Mouse (Mus musculus) stomach, postnatal 0 days (tissue): ENCODE measurements at regions not wholly inside any gene's neighbourhood (a gene's known extent, or its start where the extent isn't known, plus 50 kb on each side); places are given as distances from the start of the nearest gene placed in this dataset.

ENCODE experiments used
- ATAC-seq: fragments of 200-750 bp; cut with Nextera tagmentation; 2 replicates; pipeline ENCODE4 v1.8.0; 2017; ENCODE audit not compliant: low FRiP score, low TSS enrichment
- DNase-seq: peaks from one replicate; pipeline ENCODE4 v3.0.0-alpha.2; 2016; ENCODE audit warnings: low spot score
- H3K27ac ChIP-seq: fragments of 300-500 bp; sonication (generic); replicated peaks from 2 replicates; pipeline ENCODE4 v1.5.1; 2014; ENCODE audit warnings: mild to moderate bottlenecking, control low read depth
- H3K27me3 ChIP-seq: fragments of 300-500 bp; sonication (generic); 2 replicates; pipeline ENCODE4 v1.6.1; 2014; ENCODE audit warnings: low read length; ENCODE audit not compliant: control insufficient read depth, insufficient read depth
- H3K36me3 ChIP-seq: fragments of 300-500 bp; sonication (generic); 2 replicates; pipeline ENCODE4 v1.6.1; 2014; ENCODE audit warnings: low read length, mixed read lengths; ENCODE audit not compliant: control insufficient read depth, insufficient read depth
- H3K4me1 ChIP-seq: fragments of 300-500 bp; sonication (generic); replicated peaks from 2 replicates; pipeline ENCODE4 v1.6.1; 2014; ENCODE audit warnings: antibody characterized with exemption; ENCODE audit not compliant: control insufficient read depth, insufficient read depth
- H3K4me2 ChIP-seq: fragments of 300-500 bp; sonication (generic); replicated peaks from 2 replicates; pipeline ENCODE4 v1.6.1; 2014; ENCODE audit warnings: low read depth, mild to moderate bottlenecking, control low read depth, moderate library complexity
- H3K4me3 ChIP-seq: fragments of 300-500 bp; sonication (generic); 2 replicates; pipeline ENCODE4 v1.5.1; 2014; ENCODE audit warnings: low read depth, low read length, control low read depth
- H3K9ac ChIP-seq: fragments of 300-500 bp; sonication (generic); 2 replicates; pipeline ENCODE4 v1.6.1; 2014; ENCODE audit warnings: mild to moderate bottlenecking, low read length, control low read depth, mixed read lengths
- H3K9me3 ChIP-seq: fragments of 300-500 bp; sonication (generic); 2 replicates; pipeline ENCODE4 v1.6.1; 2016; ENCODE audit warnings: low read length; ENCODE audit not compliant: control insufficient read depth
- CTCF ChIP-seq: IDR thresholded peaks from 2 replicates; pipeline ENCODE4 v1.5.1; 2016; ENCODE audit warnings: antibody characterized with exemption, low read depth, mild to moderate bottlenecking, moderate library complexity
- EP300 ChIP-seq: optimal IDR thresholded peaks from 2 replicates; pipeline ENCODE3; 2016; ENCODE audit warnings: antibody characterized with exemption
- WGBS: fragments of 180-500 bp; shearing (Covaris S2); extraction: QIAGEN DNeasy Blood & Tissue Kit; methylation state at CpG from one replicate; pipeline ENCODE4 v1.1.7; 2014; 5-methylcytosine and 5-hydroxymethylcytosine counted together

DNA sequence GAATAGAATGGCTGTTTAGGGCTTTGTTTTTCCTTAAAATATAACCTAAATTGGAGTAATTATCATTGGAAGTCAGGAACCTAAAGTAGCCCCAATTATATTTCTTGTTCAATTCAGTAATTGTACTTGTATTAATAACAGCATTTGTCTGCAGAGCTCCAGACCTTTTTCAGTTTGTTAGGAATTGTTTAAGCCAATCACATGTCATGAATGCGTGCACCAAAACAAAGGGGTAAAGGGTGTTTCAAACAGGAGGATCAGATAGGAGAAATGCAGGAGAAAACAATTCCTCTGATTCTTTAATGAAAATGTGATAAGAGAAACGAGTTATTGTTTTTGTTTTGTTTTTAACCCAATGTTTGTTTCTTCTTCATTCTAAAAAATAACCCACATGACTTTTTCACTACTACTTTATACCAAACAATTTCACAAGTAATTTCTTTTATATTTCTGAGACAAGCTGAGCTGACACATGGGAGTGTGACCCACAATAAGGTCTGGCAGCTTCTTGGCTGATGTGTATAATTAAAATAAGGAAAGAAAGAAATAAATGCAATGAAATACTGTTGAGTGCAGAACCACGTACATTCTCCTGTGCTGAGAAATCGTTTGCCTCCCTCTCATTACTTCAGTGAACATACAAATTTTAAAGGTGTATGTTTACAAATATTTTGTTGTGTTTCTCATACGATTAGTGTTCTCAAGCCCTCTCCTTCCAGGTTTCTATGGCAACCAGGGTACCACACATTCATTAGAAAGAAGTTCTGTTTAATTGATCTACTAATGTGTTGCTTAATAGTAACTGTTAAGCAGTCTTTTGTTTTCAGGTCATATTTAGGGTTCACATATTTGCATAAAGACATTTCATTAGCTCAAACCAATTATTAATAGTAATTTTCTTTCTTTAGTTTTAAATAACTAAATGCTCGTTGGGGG is 397.7 kb downstream of the Isl1 start:
- WGBS, result 70% methylated on average over 6 of the region's 6 CpGs

DNA sequence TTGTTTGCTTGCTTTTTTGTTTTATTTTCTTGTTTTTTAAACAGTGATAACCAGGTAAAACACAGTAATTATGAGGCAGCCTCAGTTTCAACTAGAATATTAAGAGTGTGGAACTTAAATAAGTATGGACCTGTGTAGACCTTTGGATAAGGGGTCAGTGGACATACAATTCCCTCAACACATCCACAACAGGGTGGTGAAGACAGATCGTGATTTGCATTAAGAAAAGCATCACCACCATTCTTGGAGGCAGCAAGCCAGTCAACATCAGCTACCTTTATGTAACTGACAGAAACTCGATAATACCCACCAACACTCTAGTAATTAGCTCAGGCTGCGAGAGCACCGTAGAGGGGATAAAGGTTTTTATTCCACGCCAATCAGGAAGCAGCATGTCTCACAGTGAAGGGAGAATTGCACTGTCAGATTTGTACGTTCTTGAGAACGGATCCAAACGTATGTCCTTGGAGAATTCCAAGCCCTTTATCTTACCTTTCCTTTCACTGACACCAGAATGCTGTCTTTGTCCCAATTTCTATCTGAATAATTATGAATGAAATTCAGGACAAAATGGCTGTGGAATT is 398.5 kb downstream of the Isl1 start:
- no peak for TF ChIP-seq EP300
- TF ChIP-seq CTCF, result no peak
- Histone ChIP-seq H3K36me3 (no peaks in the 10 kb centered on the region), H3K4me3 (no peak overlapping the region), H3K9me3 (no peaks in the 10 kb centered on the region), H3K27me3 (no peaks in the 10 kb centered on the region), H3K9ac (no peak overlapping the region), H3K27ac (no peak overlapping the region), H3K4me2 (no peak overlapping the region), H3K4me1 (no peaks in the 10 kb centered on the region)
- WGBS, result 72% methylated on average over 8 of the region's 8 CpGs
- DNase-seq, result no peak
- ATAC-seq, result no peak

More for the DNA sequence above, 397.7 kb downstream of the Isl1 start:
- Histone ChIP-seq H3K27me3 (no peaks in the 10 kb centered on the region), H3K4me3 (no peak overlapping the region), H3K4me1 (no peaks in the 10 kb centered on the region), H3K9me3 (no peaks in the 10 kb centered on the region), H3K4me2 (no peak overlapping the region), H3K9ac (no peak overlapping the region), H3K27ac (no peak overlapping the region), H3K36me3 (no peaks in the 10 kb centered on the region)
- no peak for ATAC-seq
- no peak for TF ChIP-seq CTCF
- TF ChIP-seq EP300, result no peak
- DNase-seq, result no peak

GRCm38 (mm10) chr13:115880616-115881015 is 428.9 kb downstream of the Isl1 start:
- Histone ChIP-seq H3K9ac (no peak overlapping the region), H3K27me3 (no peaks in the 10 kb centered on the region), H3K36me3 (no peaks in the 10 kb centered on the region), H3K4me2 (no peak overlapping the region), H3K27ac (no peak overlapping the region), H3K4me1 (no peaks in the 10 kb centered on the region), H3K4me3 (no peak overlapping the region), H3K9me3 (no peaks in the 10 kb centered on the region)
- 67% methylated on average over 1 of the region's 1 CpGs for WGBS
- DNase-seq (no peak), ATAC-seq (no peak)
- no peak for TF ChIP-seq EP300
- TF ChIP-seq CTCF, result no peak

GRCm38 (mm10) chr13:115860480-115860879 is 449.0 kb downstream of the Isl1 start:
- no peak overlapping the region for H3K27ac ChIP-seq
- no peak overlapping the region for H3K9ac ChIP-seq
- H3K4me1 ChIP-seq, result no peaks in the 10 kb centered on the region
- ATAC-seq, result no peak
- no peak overlapping the region for H3K4me2 ChIP-seq
- 24% methylated on average over 3 of the region's 3 CpGs for WGBS
- DNase-seq, result no peak
- H3K36me3 ChIP-seq, result no peaks in the 10 kb centered on the region
- no peak overlapping the region for H3K4me3 ChIP-seq
- H3K9me3 ChIP-seq, result no peaks in the 10 kb centered on the region
- TF ChIP-seq CTCF (no peak), EP300 (no peak)
- no peaks in the 10 kb centered on the region for H3K27me3 ChIP-seq

GRCm38 (mm10) chr13:115856632-115857031 is 452.9 kb downstream of the Isl1 start:
- Histone ChIP-seq H3K4me3 (no peak overlapping the region), H3K9me3 (no peaks in the 10 kb centered on the region), H3K9ac (no peak overlapping the region), H3K27me3 (no peaks in the 10 kb centered on the region), H3K27ac (no peak overlapping the region), H3K36me3 (no peaks in the 10 kb centered on the region), H3K4me2 (no peak overlapping the region), H3K4me1 (no peaks in the 10 kb centered on the region)
- no peak for DNase-seq
- 71% methylated on average over 4 of the region's 4 CpGs for WGBS
- no peak for ATAC-seq
- TF ChIP-seq CTCF, result no peak
- TF ChIP-seq EP300, result no peak

DNA sequence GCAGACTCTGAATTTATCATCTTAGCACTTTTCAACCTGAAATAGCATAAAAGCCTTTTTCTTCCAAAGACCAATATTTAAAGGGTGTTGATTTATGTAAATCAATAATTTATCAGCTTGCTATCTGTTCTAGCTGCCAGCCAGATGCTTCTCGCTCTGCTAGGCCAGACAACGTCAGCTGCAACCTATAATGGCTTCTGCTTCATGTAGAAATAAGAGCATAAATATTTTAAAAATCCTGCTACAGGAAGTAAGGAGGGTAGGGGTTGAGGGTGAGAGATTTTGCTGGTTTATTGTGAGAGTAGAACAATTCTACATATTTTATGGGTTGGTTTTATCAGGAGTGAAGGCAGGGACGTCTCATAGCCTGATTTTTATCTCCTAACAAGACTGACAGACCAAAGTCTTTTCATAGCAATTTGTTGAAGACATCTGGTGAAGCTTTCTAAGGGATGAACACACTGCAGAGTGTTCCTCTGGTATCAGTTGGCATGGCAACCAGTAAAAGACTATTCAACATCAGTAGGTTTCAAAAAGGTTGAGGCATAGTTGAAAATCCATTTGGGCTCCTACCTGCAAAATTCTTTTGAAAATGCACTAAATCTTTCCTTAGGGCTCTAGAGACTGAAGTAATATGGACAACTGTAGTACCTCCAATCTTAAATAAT is 456.7 kb downstream of the Isl1 start:
- H3K4me3 ChIP-seq, result no peak overlapping the region
- no peak for ATAC-seq
- WGBS, result 34% methylated on average over 3 of the region's 3 CpGs

More for the DNA sequence above, 456.7 kb downstream of the Isl1 start:
- Histone ChIP-seq H3K27me3 (no peaks in the 10 kb centered on the region), H3K4me2 (no peak overlapping the region), H3K9me3 (no peaks in the 10 kb centered on the region), H3K4me1 (no peaks in the 10 kb centered on the region), H3K9ac (no peak overlapping the region), H3K27ac (no peak overlapping the region), H3K36me3 (no peaks in the 10 kb centered on the region)
- DNase-seq, result no peak
- TF ChIP-seq CTCF (no peak), EP300 (no peak)
